Mouse (Mus musculus) kidney, embryonic 15.5 days (tissue): ENCODE measurements around the gene Toe1. TPM values are rescaled to one million over a fixed set of nuclear protein-coding genes. Genes with fewer than 3 reads are reported as not detected.

ENCODE experiments used
- ATAC-seq: fragments of 200-750 bp; cut with Nextera tagmentation; replicated peaks from 2 replicates; pipeline ENCODE4 v1.8.0; 2017; ENCODE audit warnings: moderate TSS enrichment; ENCODE audit not compliant: low FRiP score
- H3K27ac ChIP-seq: fragments of 300-500 bp; sonication (generic); 2 replicates; pipeline ENCODE4 v1.5.1; 2015; ENCODE audit warnings: mild to moderate bottlenecking, inconsistent platforms
- H3K27me3 ChIP-seq: fragments of 300-500 bp; sonication (generic); 2 replicates; pipeline ENCODE4 v1.6.1; 2015; ENCODE audit warnings: inconsistent platforms
- H3K36me3 ChIP-seq: fragments of 300-500 bp; sonication (generic); 2 replicates; pipeline ENCODE4 v1.6.1; 2015; ENCODE audit warnings: inconsistent platforms
- H3K4me1 ChIP-seq: fragments of 300-500 bp; sonication (generic); 2 replicates; pipeline ENCODE4 v1.6.1; 2015; ENCODE audit warnings: inconsistent platforms
- H3K4me2 ChIP-seq: fragments of 300-500 bp; sonication (generic); 2 replicates; pipeline ENCODE4 v1.6.1; 2015; ENCODE audit warnings: moderate library complexity, mild to moderate bottlenecking, inconsistent platforms
- H3K4me3 ChIP-seq: fragments of 300-500 bp; sonication (generic); replicated peaks from 2 replicates; pipeline ENCODE4 v1.5.1; 2015; ENCODE audit warnings: mild to moderate bottlenecking, inconsistent platforms
- H3K9ac ChIP-seq: fragments of 300-500 bp; sonication (generic); 2 replicates; pipeline ENCODE4 v1.6.1; 2015; ENCODE audit warnings: mild to moderate bottlenecking, inconsistent platforms
- H3K9me3 ChIP-seq: fragments of 300-500 bp; sonication (generic); replicated peaks from 2 replicates; pipeline ENCODE4 v1.6.1; 2016; ENCODE audit warnings: inconsistent platforms
- WGBS: fragments of 180-500 bp; shearing (Covaris S2); methylation state at CpG from one replicate; pipeline ENCODE4 v1.1.7; 2015; ENCODE audit warnings: mixed read lengths; 5-methylcytosine and 5-hydroxymethylcytosine counted together
- polyA plus RNA-seq: library from polyadenylated mRNA; unstranded; fragments of >200 nt; fragmentation: Nextera tagmentation; extraction: Ambion mirVana; gene quantifications from 2 replicates; pipeline ENCODE4 v1.2.1, GENCODE M21; 2015

The Toe1 gene
- polyA plus RNA-seq, 1 experiment from 2014 or later = 39.8 TPM

GRCm38 (mm10) chr4:116787985-116788760, 19.3 kb downstream of the Toe1 start:
- H3K4me1 ChIP-seq = no peaks in the 10 kb centered on the region
- no peak overlapping the region for H3K27ac ChIP-seq
- no peaks in the 10 kb centered on the region for H3K9me3 ChIP-seq
- no peak overlapping the region for H3K4me3 ChIP-seq
- no peaks in the 10 kb centered on the region for H3K36me3 ChIP-seq
- H3K27me3 ChIP-seq = no peaks in the 10 kb centered on the region
- 40% methylated on average over 7 of the region's 7 CpGs for WGBS
- H3K4me2 ChIP-seq = no peak overlapping the region
- H3K9ac ChIP-seq = no peak overlapping the region
- no peak for ATAC-seq

GRCm38 (mm10) chr4:116786587-116786986, 20.9 kb downstream of the Toe1 start:
- no peaks in the 10 kb centered on the region for H3K27me3 ChIP-seq
- H3K4me2 ChIP-seq = no peak overlapping the region
- H3K9me3 ChIP-seq = no peaks in the 10 kb centered on the region
- H3K36me3 ChIP-seq = no peaks in the 10 kb centered on the region
- WGBS = 93% methylated on average over 1 of the region's 1 CpGs
- H3K27ac ChIP-seq = no peak overlapping the region
- H3K4me1 ChIP-seq = no peaks in the 10 kb centered on the region
- no peak for ATAC-seq
- no peak overlapping the region for H3K9ac ChIP-seq
- no peak overlapping the region for H3K4me3 ChIP-seq

GRCm38 (mm10) chr4:116782171-116782570, 25.3 kb downstream of the Toe1 start:
- Histone ChIP-seq H3K27ac (no peak overlapping the region), H3K27me3 (no peaks in the 10 kb centered on the region), H3K4me2 (no peak overlapping the region), H3K9me3 (no peaks in the 10 kb centered on the region), H3K36me3 (no peaks in the 10 kb centered on the region), H3K9ac (no peak overlapping the region), H3K4me1 (no peaks in the 10 kb centered on the region), H3K4me3 (no peak overlapping the region)
- ATAC-seq = no peak
- 26% methylated on average over 8 of the region's 8 CpGs for WGBS

GRCm38 (mm10) chr4:116781366-116781765, 26.1 kb downstream of the Toe1 start:
- Histone ChIP-seq H3K27me3 (no peaks in the 10 kb centered on the region), H3K4me3 (no peak overlapping the region), H3K4me1 (no peaks in the 10 kb centered on the region), H3K27ac (no peak overlapping the region), H3K9me3 (no peaks in the 10 kb centered on the region), H3K4me2 (no peak overlapping the region), H3K9ac (no peak overlapping the region), H3K36me3 (no peaks in the 10 kb centered on the region)
- WGBS = 31% methylated on average over 2 of the region's 2 CpGs
- ATAC-seq = no peak

GRCm38 (mm10) chr4:116780541-116780940, 26.9 kb downstream of the Toe1 start:
- Histone ChIP-seq H3K4me1 (no peaks in the 10 kb centered on the region), H3K27ac (no peak overlapping the region), H3K9ac (no peak overlapping the region), H3K27me3 (no peaks in the 10 kb centered on the region), H3K4me2 (no peak overlapping the region), H3K4me3 (no peak overlapping the region), H3K9me3 (no peaks in the 10 kb centered on the region), H3K36me3 (no peaks in the 10 kb centered on the region)
- ATAC-seq = no peak
- 66% methylated on average over 2 of the region's 2 CpGs for WGBS

- no peaks in the 10 kb centered on the region for H3K36me3 ChIP-seq
- H3K4me2 ChIP-seq = no peak overlapping the region
- no peaks in the 10 kb centered on the region for H3K9me3 ChIP-seq
- no peak overlapping the region for H3K4me3 ChIP-seq
- H3K4me1 ChIP-seq = no peaks in the 10 kb centered on the region
- H3K9ac ChIP-seq = no peak overlapping the region
- no peak for ATAC-seq
- 87% methylated on average over 3 of the region's 3 CpGs for WGBS
- no peaks in the 10 kb centered on the region for H3K27me3 ChIP-seq
- H3K27ac ChIP-seq = no peak overlapping the region
Observed at GRCm38 (mm10) chr4:116777079-116777478, 30.4 kb downstream of the Toe1 start.

- no peak overlapping the region for H3K27ac ChIP-seq
- H3K4me3 ChIP-seq = no peak overlapping the region
- no peaks in the 10 kb centered on the region for H3K27me3 ChIP-seq
- ATAC-seq = no peak
- no peaks in the 10 kb centered on the region for H3K4me1 ChIP-seq
- no peak overlapping the region for H3K4me2 ChIP-seq
- no peaks in the 10 kb centered on the region for H3K36me3 ChIP-seq
- H3K9ac ChIP-seq = no peak overlapping the region
- H3K9me3 ChIP-seq = no peaks in the 10 kb centered on the region
- 93% methylated on average over 5 of the region's 5 CpGs for WGBS
Observed at GRCm38 (mm10) chr4:116776391-116776790, 31.0 kb downstream of the Toe1 start.

- H3K4me1 ChIP-seq = no peaks in the 10 kb centered on the region
- no peak overlapping the region for H3K4me3 ChIP-seq
- ATAC-seq = no peak
- H3K4me2 ChIP-seq = no peak overlapping the region
- no peaks in the 10 kb centered on the region for H3K9me3 ChIP-seq
- no peaks in the 10 kb centered on the region for H3K27me3 ChIP-seq
- no peak overlapping the region for H3K9ac ChIP-seq
- no peak overlapping the region for H3K27ac ChIP-seq
- H3K36me3 ChIP-seq = no peaks in the 10 kb centered on the region
Observed at GRCm38 (mm10) chr4:116769060-116769459, 38.4 kb downstream of the Toe1 start.

GRCm38 (mm10) chr4:116768510-116768909, 38.9 kb downstream of the Toe1 start:
- H3K27me3 ChIP-seq = no peaks in the 10 kb centered on the region
- no peak overlapping the region for H3K4me3 ChIP-seq
- H3K4me1 ChIP-seq = no peaks in the 10 kb centered on the region
- H3K9me3 ChIP-seq = no peaks in the 10 kb centered on the region
- no peaks in the 10 kb centered on the region for H3K36me3 ChIP-seq
- 70% methylated on average over 5 of the region's 5 CpGs for WGBS
- ATAC-seq = no peak
- no peak overlapping the region for H3K27ac ChIP-seq
- H3K4me2 ChIP-seq = no peak overlapping the region
- no peak overlapping the region for H3K9ac ChIP-seq

GRCm38 (mm10) chr4:116764001-116764400, 43.4 kb downstream of the Toe1 start:
- Histone ChIP-seq H3K4me1 (no peaks in the 10 kb centered on the region), H3K9ac (no peak overlapping the region), H3K36me3 (no peaks in the 10 kb centered on the region), H3K27me3 (no peaks in the 10 kb centered on the region), H3K9me3 (no peaks in the 10 kb centered on the region), H3K4me2 (no peak overlapping the region), H3K27ac (no peak overlapping the region), H3K4me3 (no peak overlapping the region)
- WGBS = 91% methylated on average over 5 of the region's 5 CpGs
- no peak for ATAC-seq

- no peak overlapping the region for H3K4me2 ChIP-seq
- H3K36me3 ChIP-seq = no peaks in the 10 kb centered on the region
- no peaks in the 10 kb centered on the region for H3K9me3 ChIP-seq
- no peak overlapping the region for H3K4me3 ChIP-seq
- ATAC-seq = no peak
- no peaks in the 10 kb centered on the region for H3K4me1 ChIP-seq
- no peak overlapping the region for H3K27ac ChIP-seq
- 78% methylated on average over 2 of the region's 2 CpGs for WGBS
- no peak overlapping the region for H3K9ac ChIP-seq
- no peaks in the 10 kb centered on the region for H3K27me3 ChIP-seq
Observed at GRCm38 (mm10) chr4:116761914-116762313, 45.5 kb downstream of the Toe1 start.

- WGBS = 69% methylated on average over 2 of the region's 2 CpGs
- Histone ChIP-seq H3K4me1 (no peaks in the 10 kb centered on the region), H3K4me3 (no peak overlapping the region), H3K27me3 (no peaks in the 10 kb centered on the region), H3K27ac (no peak overlapping the region), H3K4me2 (no peak overlapping the region), H3K9me3 (no peaks in the 10 kb centered on the region), H3K36me3 (no peaks in the 10 kb centered on the region), H3K9ac (no peak overlapping the region)
- no peak for ATAC-seq
Observed at GRCm38 (mm10) chr4:116749750-116750149, 57.7 kb downstream of the Toe1 start.
